Mouse (Mus musculus) embryonic fibroblast, embryonic 13.5 days (primary cell): Measurements from ENCODE around the gene Gm21981. TPM values are rescaled to one million over a fixed set of nuclear protein-coding genes. Genes with fewer than 3 reads are reported as not detected.

Experiments
- H3K27ac ChIP-seq: 2 replicates; pipeline ENCODE4 v1.5.1; 2012; ENCODE audit warnings: low read length, control low read depth, inconsistent platforms; ENCODE audit not compliant: insufficient read depth
- H3K4me1 ChIP-seq: 2 replicates; pipeline ENCODE4 v1.6.1; 2011; ENCODE audit warnings: low read length; ENCODE audit not compliant: control insufficient read depth, insufficient read depth
- H3K4me3 ChIP-seq: 2 replicates; pipeline ENCODE4 v1.5.1; 2011; ENCODE audit warnings: mild to moderate bottlenecking, control low read depth, low read length; ENCODE audit not compliant: insufficient read depth
- CTCF ChIP-seq: IDR thresholded peaks from 2 replicates; pipeline ENCODE4 v1.5.1; 2011; ENCODE audit warnings: mild to moderate bottlenecking, control low read depth, low read length, moderate library complexity, borderline replicate concordance; ENCODE audit not compliant: insufficient read depth
- POLR2A ChIP-seq: IDR thresholded peaks from 2 replicates; pipeline ENCODE4 v1.6.1; 2011; ENCODE audit warnings: low read depth, mild to moderate bottlenecking, control low read depth, low read length, moderate library complexity
- polyA plus RNA-seq: library from polyadenylated mRNA; stranded (reverse); fragments of >200 nt; gene quantifications from 2 replicates; pipeline ENCODE4 v1.2.4, GENCODE M21; 2011; ENCODE audit warnings: low read depth; ENCODE audit not compliant: missing spikeins, insufficient read length

Gm21981 gene
- polyA plus RNA-seq, 1 experiment: 3.0 TPM

GRCm38 (mm10) chr17:47648966-47649365, 45.3 kb downstream of the Gm21981 start:
- TF ChIP-seq POLR2A (no peak), CTCF (no peak)
- no peak overlapping the region for H3K4me3 ChIP-seq
- H3K4me1 ChIP-seq: peaks cover 18% of the 10 kb centered on the region
- peak overlapping the region; percentile 34; the same call in 1 of the 2 replicates for H3K27ac ChIP-seq

- TF ChIP-seq POLR2A: no peak
- TF ChIP-seq CTCF: 0 out of 2 replicates have a peak, but pooled peaks have one; percentile 0
- H3K4me1 ChIP-seq: peaks cover 18% of the 10 kb centered on the region
- peak overlapping the region; percentile 45; the same call in 1 of the 2 replicates for H3K27ac ChIP-seq
- no peak overlapping the region for H3K4me3 ChIP-seq
Measured at GRCm38 (mm10) chr17:47646683-47647082, 47.6 kb downstream of the Gm21981 start.

GRCm38 (mm10) chr17:47642992-47643391, 51.3 kb downstream of the Gm21981 start:
- no peak for TF ChIP-seq CTCF
- TF ChIP-seq POLR2A: no peak
- no peak overlapping the region for H3K4me3 ChIP-seq
- no peak overlapping the region for H3K27ac ChIP-seq
- H3K4me1 ChIP-seq: peaks cover 9% of the 10 kb centered on the region

Other genes starting within 250 kb of the Gm21981 start
- gene Taf8, start 192.2 kb downstream of the Gm21981 start, polyA plus RNA-seq: 10.5 and 16.0 TPM in 2 replicates
- gene Ccnd3, start 189.4 kb downstream of the Gm21981 start, polyA plus RNA-seq: 159 and 169 TPM in 2 replicates
- 11.6 and 17.0 TPM in 2 replicates for gene Bysl, start 83.0 kb downstream of the Gm21981 start, polyA plus RNA-seq
- 27.2 and 28.9 TPM in 2 replicates for gene Med20, start 82.9 kb downstream of the Gm21981 start, polyA plus RNA-seq
- 2.5 and 2.8 TPM in 2 replicates for gene Gm20517, start 82.9 kb downstream of the Gm21981 start, polyA plus RNA-seq
- 7.2 and 8.8 TPM in 2 replicates for gene Usp49, start 63.8 kb downstream of the Gm21981 start, polyA plus RNA-seq
- 150 and 175 TPM in 2 replicates for gene Tomm6, start 6.1 kb downstream of the Gm21981 start, polyA plus RNA-seq
- 2.5 and 2.7 TPM in 2 replicates for gene Frs3, start 5.4 kb downstream of the Gm21981 start, polyA plus RNA-seq
- gene Prickle4, start 281 bp upstream of the Gm21981 start, polyA plus RNA-seq: not detected in 2 replicates
- not detected in 2 replicates for gene Pgc, start 32.4 kb upstream of the Gm21981 start, polyA plus RNA-seq
- 4.7 and 6.5 TPM in 2 replicates for gene Tfeb, start 42.6 kb upstream of the Gm21981 start, polyA plus RNA-seq
- gene Mdfi, start 140.2 kb upstream of the Gm21981 start, polyA plus RNA-seq: 8.8 and 13.7 TPM in 2 replicates
- gene Foxp4, start 230.2 kb upstream of the Gm21981 start, polyA plus RNA-seq: 27.2 and 29.5 TPM in 2 replicates